Mouse (Mus musculus): ENCODE data around the gene Mtr.

DNA sequence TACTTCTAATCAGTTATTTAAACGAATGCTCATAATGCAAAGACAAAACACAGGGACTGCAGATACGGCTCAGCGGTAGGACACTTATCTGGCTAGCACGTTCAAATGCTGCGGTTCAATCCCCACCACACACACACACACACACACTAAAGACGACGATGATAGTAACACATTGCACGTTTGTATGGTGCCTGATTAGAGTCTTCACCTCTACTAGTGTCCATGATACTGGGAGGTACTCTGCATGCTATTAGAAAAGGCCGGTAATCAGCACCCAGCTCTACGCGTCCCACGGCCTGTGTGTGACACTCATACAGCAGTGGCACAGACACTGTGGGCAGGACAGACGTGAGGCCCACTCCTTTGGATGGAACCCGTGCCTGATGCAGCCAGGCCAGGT is 39.3 kb downstream of the Mtr start:
- TF ChIP-seq GATA1 (IDR thresholded peaks at IDR 0.05; ENCODE audit: borderline replicate concordance, low read length) = no peak
- no peak for TF ChIP-seq FLI1 (IDR thresholded peaks at IDR 0.05; ENCODE audit: low read length)
